Mouse (Mus musculus): Measurements from ENCODE around the gene Lipc. TPM values are rescaled to one million over a fixed set of nuclear protein-coding genes. Genes with fewer than 3 reads are reported as not detected.

The Lipc gene
- polyA plus RNA-seq, 1 experiment: 1.2 TPM

DNA sequence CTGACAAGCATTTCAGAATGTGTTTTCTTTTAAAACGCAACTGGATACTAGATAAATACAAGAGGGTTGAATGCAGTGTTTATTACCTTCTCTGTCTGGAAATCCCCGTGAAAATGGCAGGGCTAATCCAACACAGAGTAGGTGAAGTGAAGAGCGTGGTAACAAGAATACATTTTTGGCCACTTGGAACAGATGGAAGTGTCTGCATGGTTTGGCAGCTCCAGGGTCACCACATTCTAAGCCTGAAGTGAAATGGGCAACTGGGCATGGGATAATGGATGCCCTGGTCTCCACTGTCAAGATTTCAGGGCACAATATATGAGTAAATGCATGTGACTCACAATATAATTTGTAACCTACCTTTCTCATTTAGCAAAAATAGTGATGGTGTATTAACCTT lies 169.8 kb downstream of the Lipc start:
- WGBS: 71% methylated on average over 3 of the region's 3 CpGs
- DNase-seq (ENCODE audit: low read depth, low spot score): no peak

DNA sequence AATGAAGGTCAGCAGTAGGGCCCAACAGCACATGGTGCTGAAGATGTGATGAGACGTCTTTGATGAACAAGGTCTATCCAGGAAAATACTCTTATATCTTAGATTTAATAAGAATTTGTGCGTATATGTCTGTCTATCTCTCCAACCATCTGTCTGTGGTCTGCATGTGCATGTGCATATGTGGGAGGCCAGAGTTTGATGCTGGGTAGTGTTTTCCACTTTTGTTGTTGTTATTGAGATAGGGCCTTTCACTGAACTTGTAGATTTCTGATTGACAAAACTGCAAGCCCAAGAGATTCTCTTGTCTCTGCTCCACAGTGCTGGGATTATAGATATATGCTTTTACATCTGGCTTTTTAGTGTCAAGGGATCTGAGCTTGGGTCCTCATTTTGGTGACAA lies 176.5 kb downstream of the Lipc start:
- no peak for DNase-seq (ENCODE audit: low read depth, low spot score)
- 98% methylated on average over 2 of the region's 2 CpGs for WGBS

DNA sequence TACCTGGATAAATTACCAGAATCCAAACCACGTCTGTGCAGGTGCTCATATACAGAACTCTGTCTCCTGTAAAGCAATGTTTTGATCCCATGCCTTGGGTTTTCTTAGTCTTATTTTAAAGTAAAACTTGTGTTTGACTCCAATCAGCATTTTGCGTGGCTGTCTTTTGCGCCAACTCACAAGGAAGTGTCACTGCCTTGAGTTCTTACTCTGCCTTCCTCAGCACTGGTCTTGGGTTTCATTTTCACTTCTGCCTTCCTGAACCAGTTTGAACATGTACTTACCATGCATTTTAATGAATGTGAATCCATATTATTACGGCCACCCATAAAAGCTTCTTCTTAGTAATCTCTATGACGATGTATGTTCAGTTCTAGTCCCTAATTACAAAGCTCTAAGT lies 191.1 kb downstream of the Lipc start:
- peak; percentile 25 for DNase-seq (ENCODE audit: low read depth, low spot score)
- WGBS: 53% methylated on average over 5 of the region's 5 CpGs

DNA sequence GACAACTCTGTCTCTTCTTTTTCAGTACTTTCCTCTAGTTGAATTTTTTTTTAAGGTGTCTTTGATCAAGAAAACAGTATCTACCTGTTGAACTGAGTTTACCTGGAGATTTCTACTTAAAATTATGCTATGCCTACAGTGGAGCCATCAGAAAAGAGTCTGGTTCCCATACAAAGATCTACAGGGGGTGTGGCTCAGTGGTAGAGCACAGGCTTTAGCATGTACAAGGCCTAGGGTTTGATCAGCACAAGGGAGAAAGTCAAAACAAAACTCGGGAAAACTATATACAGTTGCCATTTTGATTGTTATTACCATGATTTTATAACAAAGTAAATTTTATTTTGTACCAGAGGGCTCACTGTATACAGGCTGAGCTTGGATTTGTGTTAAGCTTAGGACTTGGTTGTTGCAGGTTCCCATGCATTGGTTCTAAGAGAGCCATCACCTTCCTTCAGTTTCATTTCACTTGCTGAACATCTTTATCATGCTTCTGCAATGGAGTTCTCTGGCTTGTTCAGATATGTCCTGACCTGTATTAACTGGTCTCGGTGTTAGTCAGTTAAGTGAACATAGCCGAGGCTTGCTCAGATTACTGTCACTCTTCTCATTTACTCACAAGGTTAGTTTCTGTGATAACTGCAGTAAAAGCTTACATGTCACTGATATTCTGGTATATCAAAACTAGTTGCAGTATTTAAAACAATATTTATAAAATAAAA lies 200.4 kb downstream of the Lipc start:
- 91% methylated on average over 3 of the region's 3 CpGs for WGBS
- no peak for DNase-seq (ENCODE audit: low read depth, low spot score)

Other genes starting within 250 kb of the Lipc start
- gene Aqp9, start 216.5 kb upstream of the Lipc start, polyA plus RNA-seq (2012; rRNA removed): 0.25 and 0.33 TPM in 2 replicates

Measured in large intestine, adult 2 months (tissue).